Mouse (Mus musculus) R1 (cell line): Measurements from ENCODE around the gene Hscb.
"Not testable (repeated sequence)": the region's sequence is repeated elsewhere in the genome, so short reads cannot be mapped to it uniquely, and the experiment has no call there.

ENCODE experiments used
- DNase-seq: peaks from one replicate; pipeline ENCODE4 v3.0.0-alpha.2; 2018; ENCODE audit warnings: low read depth, low spot score

The Hscb gene

GRCm38 (mm10) chr5:110839678-110840365 is at the start of gene Hscb, which contains the start of gene Chek2:
TSS of gene Hscb (minus strand) at chr5:110839777.
TSS of gene Chek2 (plus strand) at chr5:110839979.
- DNase-seq = peak; percentile 100

GRCm38 (mm10) chr5:110888596-110888995 is 49.0 kb upstream of the Hscb start:
- no peak for DNase-seq

GRCm38 (mm10) chr5:110879584-110880374 is 40.2 kb upstream of the Hscb start, which contains the start of gene Ttc28:
TSS of gene Ttc28 (plus strand) at chr5:110879803.
- peak; percentile 63 for DNase-seq

GRCm38 (mm10) chr5:110879042-110879441 is 39.5 kb upstream of the Hscb start:
- no peak for DNase-seq

- peak; percentile 25 for DNase-seq
Observed at GRCm38 (mm10) chr5:110878526-110878925, 38.9 kb upstream of the Hscb start.

GRCm38 (mm10) chr5:110877666-110878505 is 38.3 kb upstream of the Hscb start:
- DNase-seq = peak; percentile 87

- DNase-seq = no peak
Observed at GRCm38 (mm10) chr5:110875286-110875685, 35.7 kb upstream of the Hscb start.

GRCm38 (mm10) chr5:110874711-110875110 is 35.1 kb upstream of the Hscb start:
- no peak for DNase-seq

- DNase-seq = no peak
Observed at GRCm38 (mm10) chr5:110873160-110873559, 33.6 kb upstream of the Hscb start.

GRCm38 (mm10) chr5:110869242-110869669 is 29.7 kb upstream of the Hscb start:
- DNase-seq = no peak

GRCm38 (mm10) chr5:110868460-110868859 is 28.9 kb upstream of the Hscb start:
- no peak for DNase-seq

GRCm38 (mm10) chr5:110860445-110860844 is 20.9 kb upstream of the Hscb start:
- no peak for DNase-seq

GRCm38 (mm10) chr5:110859013-110859650 is 19.6 kb upstream of the Hscb start:
- no peak for DNase-seq

- DNase-seq = no peak
Observed at GRCm38 (mm10) chr5:110857091-110857490, 17.5 kb upstream of the Hscb start.

GRCm38 (mm10) chr5:110852990-110853389 is 13.4 kb upstream of the Hscb start:
- peak; percentile 11 for DNase-seq

- peak; percentile 16 for DNase-seq
Observed at GRCm38 (mm10) chr5:110841046-110841862, 1.7 kb upstream of the Hscb start.

- DNase-seq = peak; percentile 80
Observed at GRCm38 (mm10) chr5:110840465-110840864, 888 bp upstream of the Hscb start.

- DNase-seq = no peak
Observed at GRCm38 (mm10) chr5:110839038-110839677, 419 bp downstream of the Hscb start.

- not testable (repeated sequence) for DNase-seq
Observed at GRCm38 (mm10) chr5:110838016-110838415, 1.6 kb downstream of the Hscb start.

GRCm38 (mm10) chr5:110835959-110836358 is 3.6 kb downstream of the Hscb start:
- DNase-seq = peak; percentile 27
